Mouse (Mus musculus) embryonic facial prominence, embryonic 15.5 days (tissue): ENCODE data around the gene Morc3. TPM values are rescaled to one million over a fixed set of nuclear protein-coding genes. Genes with fewer than 3 reads are reported as not detected.

Experiments used
- ATAC-seq: fragments of 200-750 bp; cut with Nextera tagmentation; 2 replicates; pipeline ENCODE4 v1.8.0; 2017; ENCODE audit warnings: low read depth, moderate TSS enrichment; ENCODE audit not compliant: insufficient number of reproducible peaks, low FRiP score, low TSS enrichment
- H3K27ac ChIP-seq: fragments of 300-500 bp; sonication (generic); replicated peaks from 2 replicates; pipeline ENCODE4 v1.5.1; 2015; ENCODE audit warnings: mild to moderate bottlenecking, inconsistent platforms
- H3K27me3 ChIP-seq: fragments of 300-500 bp; sonication (generic); 2 replicates; pipeline ENCODE4 v1.6.1; 2015; ENCODE audit warnings: inconsistent platforms
- H3K36me3 ChIP-seq: fragments of 300-500 bp; sonication (generic); 2 replicates; pipeline ENCODE4 v1.6.1; 2015; ENCODE audit warnings: mild to moderate bottlenecking, inconsistent platforms
- H3K4me1 ChIP-seq: fragments of 300-500 bp; sonication (generic); 2 replicates; pipeline ENCODE4 v1.6.1; 2015; ENCODE audit warnings: inconsistent platforms
- H3K4me2 ChIP-seq: fragments of 300-500 bp; sonication (generic); replicated peaks from 2 replicates; pipeline ENCODE4 v1.6.1; 2015; ENCODE audit warnings: mild to moderate bottlenecking, inconsistent platforms
- H3K4me3 ChIP-seq: fragments of 300-500 bp; sonication (generic); replicated peaks from 2 replicates; pipeline ENCODE4 v1.5.1; 2015; ENCODE audit warnings: mild to moderate bottlenecking, inconsistent platforms
- H3K9ac ChIP-seq: fragments of 300-500 bp; sonication (generic); 2 replicates; pipeline ENCODE4 v1.6.1; 2015; ENCODE audit warnings: inconsistent platforms
- H3K9me3 ChIP-seq: fragments of 300-500 bp; sonication (generic); replicated peaks from 2 replicates; pipeline ENCODE4 v1.6.1; 2016; ENCODE audit warnings: inconsistent platforms
- WGBS: fragments of 180-500 bp; shearing (Covaris S2); methylation state at CpG from one replicate; pipeline ENCODE4 v1.1.7; 2015; 5-methylcytosine and 5-hydroxymethylcytosine counted together
- polyA plus RNA-seq: library from polyadenylated mRNA; unstranded; fragments of >200 nt; fragmentation: Nextera tagmentation; extraction: Ambion mirVana; gene quantifications from 2 replicates; pipeline ENCODE4 v1.2.1, GENCODE M21; 2015

Gene Morc3
- polyA plus RNA-seq, 1 experiment from 2014 or later: 30.5 TPM

DNA sequence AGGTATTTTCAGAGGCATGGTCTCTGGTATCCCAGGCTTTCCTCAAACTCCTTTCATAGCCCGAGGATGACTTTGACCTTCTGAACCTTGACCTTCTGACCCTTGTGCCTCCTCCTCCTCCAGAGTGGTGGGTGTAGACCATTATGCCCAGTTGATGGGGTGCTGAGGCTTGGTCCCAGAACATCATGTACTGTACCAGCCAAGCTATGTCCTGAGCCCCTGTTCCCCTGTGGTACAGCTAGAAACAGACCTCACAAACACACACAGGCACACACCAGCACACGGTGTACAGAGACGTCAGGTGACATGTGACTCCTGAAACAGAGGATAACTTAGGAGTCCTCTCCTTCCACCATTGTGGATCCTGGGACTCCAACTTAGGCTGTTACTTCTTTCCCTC is 80.9 kb downstream of the Morc3 start:
- 61% methylated on average over 3 of the region's 3 CpGs for WGBS
- H3K4me2 ChIP-seq: no peak overlapping the region
- H3K27ac ChIP-seq: no peak overlapping the region
- no peak overlapping the region for H3K9ac ChIP-seq
- no peak for ATAC-seq
- no peaks in the 10 kb centered on the region for H3K27me3 ChIP-seq
- no peaks in the 10 kb centered on the region for H3K36me3 ChIP-seq
- H3K9me3 ChIP-seq: no peaks in the 10 kb centered on the region
- H3K4me1 ChIP-seq: peaks cover 12% of the 10 kb centered on the region
- no peak overlapping the region for H3K4me3 ChIP-seq

DNA sequence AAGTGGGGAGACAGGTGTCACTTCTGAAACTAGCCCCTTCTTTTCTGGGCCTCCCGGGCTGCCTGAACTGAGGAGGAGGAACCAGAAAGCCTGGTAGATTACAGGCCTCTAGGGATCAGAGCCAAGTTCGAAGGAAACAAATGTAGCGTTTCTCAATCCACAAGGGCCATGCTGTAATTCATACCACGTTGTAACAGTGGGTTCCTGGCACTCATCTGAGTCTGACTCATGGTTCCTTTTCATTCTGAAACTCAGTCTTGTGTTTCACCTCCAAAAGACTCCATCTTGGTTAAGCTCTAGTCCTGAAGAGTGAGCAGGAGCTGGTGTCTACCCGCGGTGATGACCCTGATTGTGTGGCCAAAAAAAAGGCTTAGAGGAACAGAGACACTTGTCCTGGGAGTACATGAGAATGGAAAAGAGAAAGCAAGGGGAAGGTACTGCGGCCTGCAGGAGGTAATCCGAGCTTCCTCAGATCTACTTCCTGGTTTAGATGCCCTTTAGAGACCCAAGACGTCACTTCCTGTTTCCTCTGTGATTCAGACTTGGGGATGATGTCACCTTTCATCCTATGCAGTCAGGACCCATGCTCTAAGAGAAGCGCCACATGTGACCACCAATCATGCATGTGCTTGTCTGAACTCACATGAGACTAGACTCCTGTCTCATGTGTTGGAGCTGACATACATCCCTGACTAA is 82.1 kb downstream of the Morc3 start:
- Histone ChIP-seq H3K27ac (0 out of 2 replicates have a peak overlapping the region, but pooled peaks have one; percentile 48), H3K36me3 (no peaks in the 10 kb centered on the region), H3K4me1 (peaks cover 12% of the 10 kb centered on the region), H3K4me2 (no peak overlapping the region), H3K4me3 (no peak overlapping the region), H3K9me3 (no peaks in the 10 kb centered on the region), H3K27me3 (no peaks in the 10 kb centered on the region), H3K9ac (no peak overlapping the region)
- ATAC-seq: no peak
- 54% methylated on average over 10 of the region's 10 CpGs for WGBS

DNA sequence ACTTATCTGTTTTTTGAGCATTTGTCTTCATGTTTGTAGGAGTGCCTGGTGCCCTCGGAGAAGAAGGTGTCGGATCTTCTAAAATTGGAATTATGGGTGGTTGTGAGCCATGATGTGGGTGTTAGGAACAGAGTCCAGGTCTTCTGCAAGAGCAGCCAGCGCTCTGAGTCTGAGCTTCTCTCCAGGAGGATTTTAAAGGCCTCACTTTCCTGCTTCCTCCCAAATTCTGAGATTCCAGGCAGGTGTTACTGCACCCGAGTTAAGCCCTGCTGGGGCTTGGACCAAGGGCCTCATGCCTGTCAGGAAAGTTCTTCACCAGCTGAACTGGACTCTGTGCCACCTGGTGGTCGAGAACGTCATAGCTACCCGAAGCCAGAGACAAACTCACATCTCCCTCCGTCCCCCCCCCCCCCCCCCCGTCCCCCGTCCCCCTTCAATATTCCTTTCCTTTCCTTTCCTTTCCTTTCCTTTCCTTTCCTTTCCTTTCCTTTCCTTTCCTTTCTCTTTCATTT is 83.5 kb downstream of the Morc3 start:
- H3K4me2 ChIP-seq: no peak overlapping the region
- no peaks in the 10 kb centered on the region for H3K9me3 ChIP-seq
- no peak overlapping the region for H3K27ac ChIP-seq
- no peaks in the 10 kb centered on the region for H3K27me3 ChIP-seq
- no peaks in the 10 kb centered on the region for H3K36me3 ChIP-seq
- WGBS: 34% methylated on average over 8 of the region's 10 CpGs
- peaks cover 12% of the 10 kb centered on the region for H3K4me1 ChIP-seq
- ATAC-seq: no peak
- no peak overlapping the region for H3K4me3 ChIP-seq
- H3K9ac ChIP-seq: no peak overlapping the region

DNA sequence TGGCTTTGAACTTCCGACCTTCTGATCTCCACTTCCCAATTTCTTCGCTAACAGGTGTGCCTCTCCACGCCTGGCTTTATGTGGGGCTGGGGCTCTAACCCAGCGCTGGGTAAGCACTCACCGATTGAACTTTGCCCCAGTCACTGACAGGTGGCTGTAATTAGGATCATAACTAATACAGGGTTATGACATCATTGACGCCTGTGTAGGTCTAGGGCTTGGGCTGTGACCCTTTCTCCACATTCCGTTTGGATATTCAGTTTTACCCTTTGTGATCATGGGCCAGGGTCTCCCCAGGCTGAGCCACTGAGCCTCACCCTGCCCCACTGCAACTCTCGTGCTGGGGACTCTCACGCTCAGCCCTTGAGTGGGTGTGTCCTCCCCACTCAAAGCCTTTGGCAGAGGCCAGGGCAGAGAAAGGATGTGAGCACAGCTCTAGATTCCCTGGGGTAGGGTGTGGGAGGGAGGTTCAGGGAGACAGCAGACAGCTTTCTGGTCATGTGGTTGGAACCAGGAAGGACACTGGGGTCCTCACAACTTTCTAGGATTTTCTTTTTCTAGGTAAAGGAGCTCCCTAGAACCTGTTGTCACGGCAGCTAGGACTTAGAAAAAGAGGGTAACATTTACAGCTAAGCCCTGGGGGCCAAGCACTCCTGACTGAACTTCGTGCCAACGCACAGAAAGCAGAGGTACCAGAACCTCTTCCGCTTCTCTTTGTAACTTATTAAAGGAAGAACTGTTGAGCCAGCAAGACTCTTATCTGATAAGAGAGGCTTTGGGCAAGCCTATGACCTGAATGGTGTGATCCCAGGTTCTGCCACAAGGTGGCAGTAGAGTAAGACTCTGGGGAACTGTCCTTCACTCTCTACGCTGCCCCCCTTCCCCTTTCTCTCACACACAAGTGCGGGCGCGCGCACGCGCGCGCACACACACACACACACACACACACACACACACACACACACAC is 86.1 kb downstream of the Morc3 start:
- WGBS: 28% methylated on average over 22 of the region's 22 CpGs
- Histone ChIP-seq H3K9ac (no peak overlapping the region), H3K27me3 (no peaks in the 10 kb centered on the region), H3K4me2 (peak overlapping the region; percentile 27), H3K27ac (no peak overlapping the region), H3K4me3 (no peak overlapping the region), H3K4me1 (peaks cover 8% of the 10 kb centered on the region; the same call in 1 of the 2 replicates), H3K36me3 (no peaks in the 10 kb centered on the region), H3K9me3 (no peaks in the 10 kb centered on the region)
- ATAC-seq: no peak

DNA sequence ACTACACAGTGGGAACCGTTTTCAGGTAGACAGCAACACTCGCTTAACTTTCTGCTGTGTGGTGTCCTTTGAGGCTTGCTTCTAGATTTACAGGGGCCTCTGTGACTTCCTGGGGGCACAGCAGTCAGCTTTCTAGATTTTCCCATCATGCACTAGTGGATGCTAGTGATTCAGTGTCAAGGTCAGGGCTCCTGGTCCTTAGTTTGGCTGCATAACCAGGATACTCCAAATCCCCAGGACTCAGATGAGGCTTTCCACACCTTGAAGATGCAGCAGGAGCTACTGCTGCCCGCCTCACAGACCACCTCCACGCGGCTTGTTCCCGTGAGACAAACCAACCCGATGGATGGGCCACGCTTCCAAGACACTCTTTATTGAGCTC is 86.7 kb downstream of the Morc3 start:
- Histone ChIP-seq H3K9me3 (no peaks in the 10 kb centered on the region), H3K4me2 (peak overlapping the region; percentile 27), H3K27ac (no peak overlapping the region), H3K9ac (no peak overlapping the region), H3K4me1 (peaks cover 6% of the 10 kb centered on the region; the same call in 1 of the 2 replicates), H3K27me3 (no peaks in the 10 kb centered on the region), H3K4me3 (no peak overlapping the region), H3K36me3 (no peaks in the 10 kb centered on the region)
- no peak for ATAC-seq
- 61% methylated on average over 8 of the region's 8 CpGs for WGBS

DNA sequence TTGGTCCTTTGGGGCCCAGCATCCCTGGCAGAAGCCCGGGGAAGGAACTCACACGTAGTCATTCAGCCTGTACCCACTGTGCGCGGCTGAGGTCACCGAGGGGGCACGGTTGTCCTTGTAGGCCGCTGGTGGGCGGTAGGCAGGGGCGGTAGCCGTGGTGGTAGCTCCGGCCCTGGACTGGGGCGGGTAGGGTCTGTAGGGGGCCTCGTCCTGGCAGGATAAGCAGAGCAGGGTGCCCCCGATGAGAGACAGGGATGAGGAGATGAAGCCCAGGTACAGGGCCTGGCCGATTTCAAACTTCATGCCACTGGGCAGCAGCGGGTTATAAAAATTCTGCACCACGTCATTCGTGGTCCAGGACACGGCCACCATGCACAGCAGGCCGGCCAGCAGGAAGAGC is 87.3 kb downstream of the Morc3 start:
- Histone ChIP-seq H3K27me3 (no peaks in the 10 kb centered on the region), H3K4me2 (no peak overlapping the region), H3K9me3 (no peaks in the 10 kb centered on the region), H3K4me1 (peaks cover under 1% of the 10 kb centered on the region; the same call in 1 of the 2 replicates), H3K9ac (no peak overlapping the region), H3K4me3 (no peak overlapping the region), H3K27ac (no peak overlapping the region), H3K36me3 (no peaks in the 10 kb centered on the region)
- WGBS: 79% methylated on average over 20 of the region's 20 CpGs
- no peak for ATAC-seq

DNA sequence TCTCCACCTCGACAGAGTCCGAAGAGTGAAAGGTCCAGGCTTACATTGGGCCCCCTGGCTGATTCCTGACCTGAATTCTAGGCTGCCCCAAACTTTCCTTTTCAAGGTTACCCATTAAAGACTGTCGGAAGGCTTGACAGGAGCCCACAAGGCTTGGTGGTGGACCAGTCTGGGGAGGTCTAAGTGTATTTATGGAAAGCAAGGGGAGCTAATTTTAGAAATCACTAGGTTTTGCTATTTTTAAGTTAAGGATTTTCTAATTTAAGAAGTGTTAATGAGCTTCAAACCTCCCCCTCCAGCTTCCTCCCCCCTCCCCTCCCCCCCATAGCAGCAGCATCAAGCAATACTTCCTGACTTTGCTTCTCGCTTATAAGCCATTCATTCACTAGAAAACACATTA is 88.8 kb downstream of the Morc3 start:
- H3K4me2 ChIP-seq: no peak overlapping the region
- WGBS: 61% methylated on average over 4 of the region's 4 CpGs
- no peaks in the 10 kb centered on the region for H3K4me1 ChIP-seq
- H3K4me3 ChIP-seq: no peak overlapping the region
- H3K36me3 ChIP-seq: no peaks in the 10 kb centered on the region
- no peak overlapping the region for H3K27ac ChIP-seq
- H3K9ac ChIP-seq: no peak overlapping the region
- ATAC-seq: no peak
- no peaks in the 10 kb centered on the region for H3K27me3 ChIP-seq
- no peaks in the 10 kb centered on the region for H3K9me3 ChIP-seq

DNA sequence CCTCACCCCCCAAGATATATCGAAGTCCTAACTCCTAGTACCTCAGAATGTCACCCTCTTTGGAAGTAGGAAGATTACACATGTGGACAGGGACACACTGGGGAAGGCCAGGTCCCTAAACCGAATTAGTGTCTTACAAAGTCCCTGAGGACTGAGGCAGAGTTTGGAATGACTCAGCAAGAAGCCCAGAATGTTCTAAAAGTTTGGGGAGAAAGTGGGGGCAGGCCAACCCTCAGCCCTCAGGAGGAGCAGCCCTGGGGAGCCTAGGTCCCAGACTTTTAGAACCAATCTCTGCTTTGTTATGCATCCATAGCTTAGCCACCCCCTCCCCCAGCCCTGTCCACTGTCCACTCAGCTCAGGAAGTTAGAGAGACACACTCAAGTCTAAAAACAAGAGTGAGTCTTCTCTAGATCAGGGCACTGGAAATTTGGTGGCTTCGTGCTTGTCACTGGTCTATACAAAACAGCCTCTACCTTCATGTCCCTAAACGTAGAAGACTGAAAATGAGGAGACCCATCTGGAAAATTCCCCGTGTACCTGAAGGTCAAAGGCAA is 91.0 kb downstream of the Morc3 start:
- WGBS: 70% methylated on average over 5 of the region's 5 CpGs
- no peak for ATAC-seq

DNA sequence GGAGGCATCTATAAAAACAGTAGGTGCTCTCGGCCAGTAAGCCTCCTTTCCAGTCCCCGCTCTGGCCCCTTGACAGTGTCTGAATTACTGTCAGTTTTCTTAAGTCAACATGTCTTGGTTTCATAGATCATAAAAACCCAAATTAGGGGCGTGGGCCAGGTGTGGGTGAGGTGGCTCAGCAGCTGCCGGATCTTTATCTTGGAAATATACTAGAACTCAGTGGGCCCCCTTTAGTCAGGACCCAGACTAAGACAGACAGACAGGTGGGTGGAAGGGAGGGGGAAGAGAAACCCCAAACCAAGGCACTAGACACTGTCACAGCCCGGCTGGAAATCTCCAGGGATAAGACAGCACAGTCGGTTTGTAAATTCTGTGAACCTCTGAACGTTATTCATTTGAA is 91.9 kb downstream of the Morc3 start:
- ATAC-seq: no peak
- H3K27ac ChIP-seq: no peak overlapping the region
- no peaks in the 10 kb centered on the region for H3K4me1 ChIP-seq
- no peak overlapping the region for H3K9ac ChIP-seq
- WGBS: 60% methylated on average over 7 of the region's 7 CpGs
- H3K36me3 ChIP-seq: no peaks in the 10 kb centered on the region
- no peaks in the 10 kb centered on the region for H3K9me3 ChIP-seq
- no peak overlapping the region for H3K4me2 ChIP-seq
- H3K4me3 ChIP-seq: no peak overlapping the region
- H3K27me3 ChIP-seq: no peaks in the 10 kb centered on the region

More for the DNA sequence above, 91.0 kb downstream of the Morc3 start:
- Histone ChIP-seq H3K27me3 (no peaks in the 10 kb centered on the region), H3K36me3 (no peaks in the 10 kb centered on the region), H3K9me3 (no peaks in the 10 kb centered on the region), H3K4me1 (no peaks in the 10 kb centered on the region), H3K9ac (no peak overlapping the region), H3K4me3 (no peak overlapping the region), H3K4me2 (no peak overlapping the region), H3K27ac (no peak overlapping the region)
